Mouse (Mus musculus) layer of hippocampus, adult 2 months (tissue): Measurements from ENCODE around the gene Zbp1. TPM values are rescaled to one million over a fixed set of nuclear protein-coding genes. Genes with fewer than 3 reads are reported as not detected.

Source experiments
- DNase-seq, 2 experiments: peaks; one replicate each; pipeline ENCODE4 v3.0.0; 2022; ENCODE audit warnings: low spot score in 2 of 2
- H3K27ac ChIP-seq: fragments of 200-600 bp; 2 replicates; pipeline ENCODE4 v1.8.1; 2022
- H3K4me3 ChIP-seq: fragments of 200-600 bp; 2 replicates; pipeline ENCODE4 v1.8.1; 2022; ENCODE audit warnings: mild to moderate bottlenecking
- CTCF ChIP-seq: fragments of 200-600 bp; conservative IDR thresholded peaks from 2 replicates; pipeline ENCODE4 v1.8.1; 2022; ENCODE audit warnings: antibody characterized with exemption, mild to moderate bottlenecking, moderate library complexity
- long read RNA-seq, 2 experiments: library from polyadenylated mRNA; stranded (forward); transcript quantifications; one replicate each; pipeline ENCODE4 v2.0.0; 2021; ENCODE audit warnings: borderline mapping rate in 2 of 2
- total RNA-seq, 2 experiments: library from RNA; stranded (reverse); gene quantifications; 2 replicates each; pipeline ENCODE4 v1.2.3; 2021

Zbp1 gene
- total RNA-seq, result under 1 TPM in 1 of 2 experiments, not detected in 1; 0.28 TPM
- long read RNA-seq, experiment 1, result 0 reads
- long read RNA-seq, experiment 2, result 0 reads

DNA sequence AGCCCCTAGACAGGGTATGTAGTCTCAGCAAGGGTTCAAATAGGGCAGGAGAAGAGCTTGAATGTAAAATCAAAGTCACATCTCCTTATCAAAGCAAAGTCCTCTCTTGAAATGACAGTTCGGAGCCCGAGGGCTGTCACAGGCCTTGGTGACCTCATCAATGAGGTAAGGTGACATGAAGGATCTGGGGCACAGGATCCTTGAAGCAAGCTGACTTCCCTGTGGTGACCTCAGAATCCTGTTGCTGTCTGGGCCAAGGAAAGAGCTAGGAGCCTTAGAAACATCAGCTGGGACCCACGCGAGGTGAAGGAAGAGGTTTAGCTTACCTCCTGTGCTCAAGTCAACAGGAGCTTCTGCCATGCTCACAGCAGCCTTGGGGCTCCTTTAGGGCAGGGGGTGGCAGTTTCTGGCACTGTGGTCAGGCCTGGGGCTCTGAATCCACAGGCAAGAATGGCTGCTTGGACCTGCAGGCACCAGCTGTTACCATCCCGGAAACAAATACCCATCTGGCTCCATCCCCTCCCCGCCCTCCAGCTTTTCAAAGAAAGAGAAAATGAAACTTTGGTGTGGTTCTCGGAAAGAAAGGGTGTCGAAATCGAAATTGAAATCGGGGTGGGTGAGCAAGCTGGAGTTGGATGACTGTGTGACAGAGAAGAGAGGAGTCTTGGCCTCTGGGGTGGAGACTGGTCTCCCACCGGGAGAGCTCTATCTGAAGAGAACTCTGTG is at the start of gene Zbp1:
Gene Zbp1, minus strand, starts transcription at position 508 of the 726 bp plus-strand sequence.
- DNase-seq, result no peak
- TF ChIP-seq CTCF, result no peak
- H3K27ac ChIP-seq, result no peak within 1 kb of the TSS
- no peak within 1 kb of the TSS for H3K4me3 ChIP-seq

DNA sequence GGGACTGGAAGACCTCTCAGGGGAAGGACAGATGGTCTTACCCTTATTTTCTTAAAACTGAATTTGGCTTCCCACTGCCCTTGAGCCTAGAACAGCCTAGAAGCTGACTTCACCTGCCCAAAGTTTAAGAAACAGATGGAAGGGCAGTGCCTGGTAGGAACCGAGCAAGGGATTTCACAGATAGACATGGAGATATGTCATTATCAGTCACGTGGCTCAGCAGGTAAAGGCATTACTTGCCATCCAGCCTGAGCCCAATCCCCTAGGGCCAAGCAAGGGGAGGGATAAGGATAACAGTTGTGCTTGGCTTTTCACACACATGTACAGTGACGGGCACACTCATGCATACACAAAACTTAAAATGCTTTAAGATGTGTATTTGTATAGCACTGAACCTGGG is 48.8 kb upstream of the Zbp1 start:
- Histone ChIP-seq H3K27ac (no peak overlapping the region), H3K4me3 (no peak overlapping the region)
- no peak for TF ChIP-seq CTCF
- DNase-seq, result no peak

DNA sequence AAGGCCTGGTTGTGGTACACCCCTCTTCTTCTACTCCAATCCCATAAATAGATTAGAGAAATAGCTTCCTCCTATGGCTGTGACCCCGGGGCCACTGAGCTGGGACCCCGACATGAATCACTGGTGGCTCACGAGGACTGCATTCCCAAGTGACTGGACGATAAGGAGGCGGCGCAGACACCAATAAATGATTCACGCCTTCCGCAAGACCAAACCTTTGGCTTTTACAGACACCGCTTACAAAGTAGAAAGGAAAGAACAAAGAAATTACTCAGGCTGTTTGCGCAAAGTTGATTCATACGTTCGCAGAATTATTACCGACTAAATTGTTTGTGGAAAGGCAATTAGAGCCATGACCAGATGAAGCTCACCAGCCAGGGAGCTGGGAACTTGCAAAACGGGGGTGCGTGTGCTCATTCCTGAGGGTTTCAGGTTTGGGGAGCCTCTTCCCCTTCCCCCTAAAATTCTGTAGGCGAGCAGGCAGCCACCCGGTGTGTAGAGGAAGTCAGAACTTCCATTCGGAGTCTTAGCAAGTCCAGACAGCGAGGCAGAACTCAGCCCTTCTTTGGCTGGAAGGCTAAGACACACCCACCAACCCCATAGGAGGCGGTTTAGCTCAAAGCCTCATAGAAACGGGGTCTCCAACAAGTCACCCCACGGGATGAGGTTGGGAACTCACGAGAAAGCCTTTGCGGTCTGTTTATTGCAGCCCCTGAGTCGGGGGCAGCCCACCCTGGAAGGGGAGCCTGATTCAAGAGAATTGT is 47.8 kb upstream of the Zbp1 start:
- no peak overlapping the region for H3K27ac ChIP-seq
- H3K4me3 ChIP-seq, result no peak overlapping the region
- DNase-seq, result no peak
- TF ChIP-seq CTCF, result no peak

DNA sequence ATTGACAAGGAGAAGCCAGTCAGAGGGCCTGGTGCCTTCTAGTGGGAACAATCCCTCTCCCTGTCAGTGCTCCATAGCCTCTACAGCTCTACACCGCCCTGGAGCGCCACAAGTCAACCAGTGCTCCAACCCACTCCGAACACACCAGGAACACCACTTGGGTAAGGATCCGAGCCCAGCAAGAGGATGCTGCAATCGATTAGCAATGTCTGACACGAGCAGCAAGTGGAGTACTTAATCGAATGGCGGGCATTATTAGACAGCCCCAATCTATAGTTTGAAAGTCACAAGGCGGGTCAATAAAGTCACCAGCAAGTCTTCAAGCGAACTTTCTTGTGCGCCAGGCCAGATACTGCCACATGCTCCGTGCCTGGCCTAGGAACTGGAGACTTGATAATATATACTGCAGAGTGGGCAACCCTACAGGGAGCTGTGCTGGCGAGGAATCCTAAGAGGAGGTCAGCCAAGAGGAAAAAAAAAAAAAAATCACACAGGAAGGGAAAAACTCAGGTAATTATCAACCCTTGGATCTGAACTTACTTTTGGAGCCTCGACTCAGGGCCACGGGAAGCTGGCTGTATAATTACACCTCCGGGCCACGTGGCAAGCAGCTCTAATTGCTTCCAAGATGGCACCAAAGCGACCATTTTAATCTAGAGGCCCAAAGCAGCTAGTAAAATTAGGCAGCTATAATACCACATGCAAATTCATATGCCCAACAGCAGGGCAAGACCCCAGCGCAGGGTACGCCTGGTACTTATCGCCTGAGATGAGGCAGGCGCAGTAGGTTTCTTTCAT is 46.9 kb upstream of the Zbp1 start:
- TF ChIP-seq CTCF, result no peak
- no peak for DNase-seq
- H3K27ac ChIP-seq, result no peak overlapping the region
- H3K4me3 ChIP-seq, result no peak overlapping the region

DNA sequence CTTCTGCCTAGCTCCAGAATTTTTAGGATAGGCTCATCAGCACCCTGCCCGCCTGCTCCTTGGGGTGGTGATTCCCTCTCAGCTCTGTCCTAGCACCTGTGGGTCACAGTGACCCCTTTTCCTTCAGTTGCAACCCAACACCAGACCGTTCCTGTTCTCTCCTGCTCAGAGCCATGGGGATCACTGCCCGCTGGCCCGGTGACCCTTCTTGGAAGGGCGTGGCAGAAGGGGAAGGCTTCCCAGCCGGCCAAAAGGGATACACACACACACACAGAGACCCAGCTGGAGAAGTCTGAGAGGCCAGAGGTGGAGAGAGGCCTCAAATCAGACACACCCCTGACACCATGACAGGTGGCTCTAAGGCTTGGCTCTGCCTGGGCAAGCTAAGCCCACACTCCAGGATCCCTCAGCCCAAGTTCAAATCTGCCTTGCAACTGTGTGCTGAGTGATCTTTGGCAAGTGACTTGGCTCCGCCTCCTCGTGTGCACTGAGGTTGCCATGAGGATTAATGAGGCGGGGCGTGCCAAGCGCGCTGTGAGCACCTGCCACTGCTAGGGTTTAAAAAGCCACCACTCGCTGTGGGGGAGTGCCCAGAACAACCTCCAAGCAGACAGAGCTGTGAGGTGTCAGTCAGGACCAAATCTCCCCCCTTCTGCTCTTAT is 45.9 kb upstream of the Zbp1 start:
- Histone ChIP-seq H3K4me3 (no peak overlapping the region), H3K27ac (no peak overlapping the region)
- TF ChIP-seq CTCF, result no peak
- no peak for DNase-seq

DNA sequence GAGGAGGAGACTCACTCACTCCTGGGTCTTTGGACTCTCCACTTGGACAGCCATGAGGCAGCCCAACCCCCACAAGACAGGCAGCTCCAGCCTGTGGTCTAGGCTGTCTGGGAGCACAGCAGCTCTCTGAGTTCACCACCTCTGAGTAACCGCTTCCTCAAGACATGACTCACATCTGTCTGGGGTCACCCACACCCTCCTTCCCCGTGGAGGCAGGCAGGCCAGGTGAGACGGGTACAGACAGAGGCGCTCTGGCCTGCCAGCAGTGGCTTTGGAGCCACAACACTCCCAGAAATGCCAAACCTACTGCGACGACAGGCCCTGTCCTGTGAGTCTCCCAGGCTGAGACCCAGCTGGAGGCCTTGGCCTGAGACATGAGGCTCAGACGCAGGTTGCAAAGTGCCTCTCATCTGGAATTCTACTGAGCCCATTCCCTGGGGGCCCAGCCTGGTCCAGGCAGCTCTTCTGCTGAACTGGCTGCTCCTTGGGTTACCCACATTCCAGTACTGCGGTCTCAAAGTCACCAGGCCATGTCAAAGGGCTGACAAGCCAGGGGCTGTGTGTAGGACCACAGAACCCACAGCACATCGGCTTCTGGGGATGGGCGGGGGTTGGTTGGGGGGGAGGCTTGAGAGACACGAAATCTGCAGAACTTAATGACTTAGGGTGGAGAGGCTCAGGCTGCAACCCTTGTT is 45.1 kb upstream of the Zbp1 start:
- Histone ChIP-seq H3K4me3 (no peak overlapping the region), H3K27ac (no peak overlapping the region)
- DNase-seq, result no peak
- no peak for TF ChIP-seq CTCF

DNA sequence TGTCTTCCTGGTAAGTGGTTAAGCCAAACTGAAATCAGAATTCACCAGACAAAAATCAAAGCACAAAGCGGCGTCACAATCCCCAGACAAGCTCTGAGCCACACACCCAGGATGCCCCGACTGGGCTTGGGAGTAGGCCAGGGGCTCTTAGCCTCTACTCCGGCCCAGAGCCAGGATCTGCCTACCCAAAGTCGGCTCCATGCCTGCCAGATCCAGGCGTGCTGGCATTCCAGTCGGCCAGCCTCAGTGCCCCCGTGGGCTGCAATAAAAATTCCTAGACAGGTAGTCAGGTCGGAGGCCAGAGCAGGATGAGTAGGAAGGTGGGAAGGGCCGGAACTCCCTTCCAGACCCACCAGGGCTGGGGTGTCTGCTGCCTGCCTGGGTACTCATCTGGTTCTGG is 42.8 kb upstream of the Zbp1 start:
- no peak for TF ChIP-seq CTCF
- no peak for DNase-seq
- no peak overlapping the region for H3K27ac ChIP-seq
- no peak overlapping the region for H3K4me3 ChIP-seq

DNA sequence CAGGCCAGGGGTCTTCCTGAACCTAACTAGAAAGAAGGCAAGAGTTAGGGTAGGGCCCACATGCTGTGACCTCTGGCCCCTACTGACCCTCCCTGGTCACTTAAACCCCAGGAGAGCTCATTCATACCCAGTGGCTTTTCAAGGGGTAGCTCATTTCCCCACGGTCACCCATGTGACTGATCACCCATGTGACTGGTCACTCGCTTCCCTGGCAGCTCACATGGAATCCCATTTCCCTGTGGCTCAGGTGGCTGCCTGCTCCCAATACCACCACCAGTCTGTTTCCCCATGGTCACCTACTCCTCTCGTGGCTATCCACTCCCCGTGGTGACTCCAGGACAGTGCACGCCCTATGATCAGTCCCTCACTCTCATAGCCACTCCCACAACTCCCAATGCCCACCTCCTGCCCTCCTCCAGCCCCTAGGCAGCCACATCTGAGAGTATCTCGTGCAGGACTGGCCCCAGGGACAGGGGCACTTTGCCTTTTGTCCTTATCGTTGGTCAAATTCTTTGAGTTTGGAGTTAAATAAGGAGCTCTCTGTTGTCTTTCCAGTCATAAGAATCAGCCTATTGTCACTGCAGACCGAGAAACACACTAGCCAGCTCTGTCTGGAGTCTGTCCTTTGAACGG is 39.9 kb upstream of the Zbp1 start:
- TF ChIP-seq CTCF, result no peak
- no peak overlapping the region for H3K4me3 ChIP-seq
- H3K27ac ChIP-seq, result no peak overlapping the region
- DNase-seq, result no peak

DNA sequence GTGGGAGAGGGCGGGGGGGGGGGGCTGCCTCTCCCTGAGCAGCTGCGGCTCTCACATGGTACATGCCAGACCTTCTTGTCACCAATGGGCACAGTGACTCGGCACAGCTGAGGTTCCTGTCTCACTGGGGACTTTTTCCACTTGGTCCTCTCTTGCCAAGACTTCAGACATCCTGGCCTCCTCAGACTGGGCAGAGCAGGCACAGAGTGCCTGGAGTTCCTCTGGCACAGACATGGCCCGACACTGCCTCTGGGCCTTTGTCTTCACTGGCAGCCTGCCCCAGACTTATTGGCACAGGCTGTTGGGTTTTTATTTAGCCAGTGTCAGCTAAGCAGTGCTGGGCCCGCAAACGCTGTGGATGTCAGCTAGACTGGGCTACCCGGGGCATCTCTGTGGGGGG is 38.9 kb upstream of the Zbp1 start:
- no peak overlapping the region for H3K27ac ChIP-seq
- no peak overlapping the region for H3K4me3 ChIP-seq
- DNase-seq, result peak; percentile 69 to 78
- TF ChIP-seq CTCF, result no peak

DNA sequence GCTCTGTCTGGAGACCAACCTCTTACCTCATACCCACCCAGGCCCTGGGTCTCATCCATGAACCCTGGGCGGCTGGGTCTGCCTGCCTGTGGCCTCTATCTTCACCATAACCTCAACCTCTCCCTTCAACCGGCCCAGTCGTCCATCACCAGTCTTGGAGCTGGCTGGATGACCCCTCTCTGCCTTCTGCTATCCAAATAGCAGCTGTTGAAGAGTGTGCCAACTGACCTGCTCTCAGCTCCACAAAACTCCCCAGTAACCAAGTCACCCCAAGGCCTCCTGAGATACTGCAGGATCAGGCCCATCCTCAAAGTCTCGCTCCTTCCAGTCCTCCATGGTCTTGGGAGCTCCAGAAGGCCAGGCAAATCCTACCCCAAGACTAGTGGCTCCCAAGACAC is 37.8 kb upstream of the Zbp1 start:
- no peak for TF ChIP-seq CTCF
- no peak for DNase-seq
- no peak overlapping the region for H3K27ac ChIP-seq

DNA sequence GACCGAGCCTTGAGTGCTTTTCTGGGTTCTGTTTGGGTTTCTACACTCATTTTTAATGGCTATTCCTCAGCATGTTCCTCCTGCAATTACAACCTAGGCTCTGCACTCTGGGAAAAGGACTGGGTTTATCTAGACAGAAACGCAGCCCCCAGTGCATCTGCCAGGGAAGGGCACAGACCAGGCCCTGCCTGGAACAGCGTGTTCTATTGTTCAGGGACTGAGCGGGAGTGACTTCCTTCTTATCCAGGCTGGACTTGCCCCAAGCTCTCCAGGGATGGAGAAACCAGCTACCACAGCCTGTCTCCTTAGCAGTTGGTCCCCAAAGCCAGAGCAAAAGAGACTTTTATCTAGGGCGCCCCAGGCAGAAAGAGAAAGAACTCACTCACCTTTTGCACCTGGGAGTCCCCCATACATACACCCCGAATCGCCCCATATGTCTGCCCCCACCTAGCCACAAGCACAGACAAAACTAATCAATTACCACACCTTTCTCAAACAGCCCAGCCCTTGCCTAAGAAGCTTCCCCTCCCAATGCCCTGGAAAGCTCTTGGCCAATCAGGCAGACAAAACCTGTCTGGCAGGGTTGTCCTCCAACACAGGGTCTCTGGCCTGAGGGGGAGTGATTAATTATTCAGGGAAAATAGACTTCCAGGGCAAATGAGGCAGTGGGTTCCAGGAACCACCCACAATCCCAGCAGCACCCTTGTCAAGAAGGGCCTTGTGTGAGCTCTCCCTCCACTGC is 37.3 kb upstream of the Zbp1 start:
- no peak overlapping the region for H3K27ac ChIP-seq

More for the DNA sequence above, 37.8 kb upstream of the Zbp1 start:
- no peak overlapping the region for H3K4me3 ChIP-seq

More for the DNA sequence above, 37.3 kb upstream of the Zbp1 start:
- no peak for TF ChIP-seq CTCF
- DNase-seq, result no peak
- H3K4me3 ChIP-seq, result no peak overlapping the region
